Mouse (Mus musculus) heart, adult 8-10 months (tissue): ENCODE measurements around the gene Ap3m1. TPM values are rescaled to one million over a fixed set of nuclear protein-coding genes. Genes with fewer than 3 reads are reported as not detected.
A peak's percentile ranks its signal among the peaks of the same experiment; 100 is the strongest.

Experiments
- DNase-seq: peaks from one replicate; pipeline ENCODE4 v3.0.0; 2022; ENCODE audit warnings: low spot score
- total RNA-seq, 4 experiments: library from RNA; stranded (reverse); gene quantifications; 2 replicates each; pipeline ENCODE4 v1.2.4; 2022

Ap3m1 gene
- total RNA-seq, 4 experiments from 2014 or later: 50.5 to 59.8 (median 57.0) TPM

DNA sequence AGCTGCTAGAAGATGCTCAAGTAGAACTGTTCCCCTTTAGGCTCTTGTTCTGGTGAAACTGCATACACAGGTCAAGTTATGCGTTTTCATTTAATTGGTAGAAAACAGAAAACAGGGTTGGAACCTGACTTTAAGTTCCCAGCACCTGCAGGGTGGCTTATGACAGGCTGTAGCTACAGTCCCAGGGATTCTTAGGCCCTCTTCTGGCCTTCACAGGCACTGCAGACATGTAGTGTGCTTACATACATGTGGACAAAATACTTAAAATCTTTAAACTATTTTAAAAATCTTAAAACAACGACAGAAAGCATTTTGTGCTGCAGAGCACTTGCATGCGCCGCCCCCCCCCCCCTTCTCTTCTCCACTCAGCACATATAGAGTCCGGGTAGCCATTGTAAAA lies 17.3 kb upstream of the Ap3m1 start:
- DNase-seq: no peak

DNA sequence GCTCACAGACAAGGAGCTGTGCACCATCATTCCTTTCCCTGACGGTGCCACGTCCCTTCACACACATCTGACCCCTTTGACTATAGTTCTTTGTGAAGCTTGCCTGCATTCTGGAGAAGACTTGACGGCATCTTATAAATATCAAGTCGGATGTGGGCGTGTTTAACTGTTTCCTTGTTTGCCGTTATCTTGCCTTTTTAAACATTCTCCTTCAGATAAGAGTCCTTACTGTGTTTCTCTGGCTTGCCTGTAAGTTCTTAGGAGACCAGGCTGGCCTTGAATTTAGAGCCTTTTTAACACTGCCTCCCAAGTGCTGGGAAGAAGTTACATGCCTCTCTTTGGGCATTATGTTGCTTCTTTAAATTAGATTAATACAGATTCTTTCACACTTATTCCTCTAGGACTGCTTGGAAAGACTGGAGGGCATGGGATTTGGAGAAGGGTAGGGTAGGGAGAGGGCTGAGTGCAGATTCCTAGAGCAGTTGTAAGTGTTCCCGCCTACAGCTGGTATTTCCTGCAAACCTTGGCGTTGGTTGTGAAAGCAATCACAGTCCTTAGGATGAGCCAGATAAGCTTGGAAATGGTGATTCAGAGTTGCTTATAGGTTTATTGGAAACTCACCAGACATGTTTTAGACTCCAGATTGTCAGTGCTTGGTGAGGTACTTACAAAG lies 13.3 kb upstream of the Ap3m1 start:
- DNase-seq: no peak

DNA sequence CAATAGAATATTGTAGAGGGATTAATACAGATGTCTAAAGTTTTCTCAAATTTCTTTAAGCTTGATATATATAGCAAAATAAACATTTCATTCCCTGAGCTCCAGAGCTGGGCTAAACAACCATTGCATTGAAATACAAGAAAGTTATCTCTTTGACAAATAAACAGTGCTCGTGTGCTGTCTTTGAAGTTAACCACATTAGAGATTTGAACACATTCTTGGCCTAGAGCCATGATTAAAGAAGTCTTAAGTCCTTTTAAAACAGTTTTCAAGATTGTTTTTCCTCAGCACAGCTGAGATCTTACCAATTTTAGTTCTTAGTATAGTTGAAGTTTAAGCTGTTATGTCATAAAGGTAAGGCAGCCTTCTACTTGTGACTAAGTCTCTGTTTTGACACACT lies 12.0 kb upstream of the Ap3m1 start:
- no peak for DNase-seq

DNA sequence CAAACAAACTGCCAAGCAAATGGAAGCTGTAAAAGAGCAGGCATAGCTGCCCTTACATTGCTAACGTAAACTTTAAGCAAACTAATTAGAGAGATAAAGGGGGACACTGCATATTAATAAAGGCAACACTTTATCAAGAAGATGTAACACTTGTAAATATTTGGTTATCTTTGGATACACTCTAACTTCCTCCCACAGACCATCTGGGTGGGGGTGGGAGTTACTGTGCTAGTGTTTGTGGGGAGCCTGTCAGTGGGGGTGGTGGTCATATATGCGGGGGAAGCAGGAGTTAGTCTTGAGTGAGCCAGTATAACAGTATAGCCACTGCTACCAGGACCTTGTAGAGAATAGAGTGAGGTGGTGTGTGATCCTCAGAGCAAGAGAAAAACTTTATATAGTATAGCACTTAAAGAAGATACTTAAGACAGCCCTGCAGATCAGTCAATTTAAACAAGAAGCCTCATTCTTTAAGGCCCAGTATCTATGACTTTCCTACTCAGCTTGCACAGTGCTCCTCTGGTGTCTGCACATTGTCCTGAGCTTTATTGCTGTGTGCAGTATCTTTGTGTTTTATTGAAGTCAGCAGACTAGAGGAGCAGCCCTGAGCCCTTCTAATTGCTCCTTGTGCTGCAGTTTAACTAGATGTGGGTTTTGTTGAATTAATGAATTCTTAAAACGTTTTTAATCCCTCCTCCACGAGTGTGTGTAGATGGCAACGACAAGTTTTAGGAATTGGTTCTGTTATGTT lies 10.6 kb upstream of the Ap3m1 start:
- no peak for DNase-seq

DNA sequence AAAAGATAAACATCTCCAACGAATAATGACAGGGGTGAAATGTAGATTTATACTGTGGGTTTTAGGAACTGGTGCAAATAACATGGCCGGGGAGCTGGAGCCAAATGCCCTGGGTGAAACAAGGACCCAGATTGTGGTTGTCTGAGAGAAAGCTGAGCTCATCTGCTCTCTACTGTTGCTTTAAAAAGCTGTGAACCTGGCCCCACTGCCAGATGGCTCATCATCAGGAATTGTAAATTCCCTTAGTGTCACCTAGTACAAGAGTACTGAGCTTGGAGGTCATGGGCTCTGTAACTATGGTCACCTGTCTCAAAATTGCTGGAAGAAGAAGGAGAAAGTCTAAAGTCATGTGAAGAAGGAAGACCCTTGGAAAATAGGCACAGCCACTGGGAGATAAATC lies 6.7 kb upstream of the Ap3m1 start:
- peak; percentile 35 for DNase-seq

DNA sequence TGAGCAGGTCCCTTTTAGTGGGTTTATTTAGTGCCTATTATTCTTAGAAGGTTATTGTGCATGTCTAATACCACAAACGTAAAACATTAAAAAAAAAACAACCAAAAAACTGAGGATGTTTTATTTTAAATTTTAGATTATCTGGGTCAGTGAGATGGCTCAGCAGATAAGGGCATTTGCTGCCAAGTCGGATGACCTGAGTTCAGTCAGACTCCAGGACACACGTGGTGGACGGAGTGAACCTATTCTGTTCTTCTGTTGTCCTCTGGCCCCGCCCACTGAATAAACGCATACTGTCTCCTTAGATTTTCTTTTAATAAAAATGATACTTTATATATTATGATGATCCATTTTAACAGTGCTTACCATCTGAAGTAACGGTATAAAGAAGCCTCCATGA lies 1.3 kb upstream of the Ap3m1 start:
- DNase-seq: no peak

DNA sequence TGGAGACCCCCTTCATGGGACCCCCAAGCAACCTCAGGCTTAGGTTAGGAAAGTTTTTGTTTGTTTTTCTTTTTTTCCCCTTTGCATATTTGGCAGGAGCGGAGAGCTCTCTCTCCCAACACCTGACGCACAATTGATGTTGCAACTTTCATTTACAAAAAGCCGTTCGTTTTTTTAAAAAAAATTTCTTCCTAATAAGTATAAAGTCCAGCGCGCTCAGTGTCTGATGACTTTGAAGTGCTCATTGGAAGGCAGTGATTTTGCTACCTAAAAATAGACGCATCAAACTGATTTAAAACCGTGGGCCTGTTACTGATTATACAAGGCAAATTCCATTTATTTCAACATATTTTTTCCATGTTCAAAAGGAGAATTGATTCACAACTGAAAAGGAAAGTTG lies 843 bp upstream of the Ap3m1 start:
- DNase-seq: peak; percentile 28

DNA sequence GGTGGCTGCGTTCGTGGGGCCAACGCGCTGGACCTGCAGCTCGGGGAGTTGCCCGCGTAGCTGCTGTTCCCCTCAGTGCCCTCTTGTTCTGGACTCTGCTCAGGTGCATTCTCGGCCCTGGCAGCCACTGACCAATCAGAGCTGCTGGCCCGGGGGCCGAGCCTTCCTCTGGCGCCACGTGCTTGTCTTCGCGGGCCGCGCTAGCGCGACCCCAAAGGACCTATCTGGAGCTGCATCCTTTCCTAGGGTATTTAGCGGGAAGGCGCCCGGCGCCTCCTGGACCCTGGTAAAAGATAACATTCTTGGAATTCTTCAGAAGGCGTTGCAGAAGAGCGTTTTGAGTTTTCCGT lies 448 bp upstream of the Ap3m1 start:
- DNase-seq: peak; percentile 72

DNA sequence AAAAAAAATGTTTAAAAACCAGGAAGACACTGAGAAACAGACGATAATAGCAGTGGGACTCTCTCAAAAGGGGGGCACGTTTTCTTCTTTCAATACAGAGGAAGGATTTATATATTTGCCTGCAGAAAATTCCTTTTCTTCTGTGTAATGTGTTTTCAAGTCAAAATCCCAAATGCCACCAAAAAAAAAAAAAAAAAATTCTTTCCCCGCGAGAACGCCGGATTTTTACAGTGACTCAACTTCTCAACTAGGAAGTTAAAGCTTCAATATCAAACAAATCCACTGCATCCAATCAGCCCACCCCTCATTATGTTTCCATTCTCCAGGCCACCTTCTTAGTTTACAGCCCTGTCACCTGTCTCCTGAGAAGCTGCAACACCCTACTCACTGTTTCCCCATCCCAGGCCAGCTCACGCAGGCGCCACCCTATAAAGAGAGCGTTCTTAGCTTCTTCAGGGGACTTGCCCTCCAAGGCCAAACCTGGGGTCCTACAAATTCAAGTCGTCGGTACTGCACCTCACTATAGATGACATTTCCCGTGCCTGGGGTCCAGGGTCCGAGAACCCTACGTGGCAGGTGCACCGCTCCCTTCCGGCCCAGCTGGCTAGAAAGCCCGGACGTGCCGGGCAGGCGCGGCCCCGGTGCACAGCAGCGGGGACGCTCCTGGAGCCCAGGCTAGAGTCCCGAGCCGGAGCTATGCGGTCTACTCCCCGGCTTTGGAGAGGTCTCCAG lies 762 bp downstream of the Ap3m1 start:
- DNase-seq: no peak

DNA sequence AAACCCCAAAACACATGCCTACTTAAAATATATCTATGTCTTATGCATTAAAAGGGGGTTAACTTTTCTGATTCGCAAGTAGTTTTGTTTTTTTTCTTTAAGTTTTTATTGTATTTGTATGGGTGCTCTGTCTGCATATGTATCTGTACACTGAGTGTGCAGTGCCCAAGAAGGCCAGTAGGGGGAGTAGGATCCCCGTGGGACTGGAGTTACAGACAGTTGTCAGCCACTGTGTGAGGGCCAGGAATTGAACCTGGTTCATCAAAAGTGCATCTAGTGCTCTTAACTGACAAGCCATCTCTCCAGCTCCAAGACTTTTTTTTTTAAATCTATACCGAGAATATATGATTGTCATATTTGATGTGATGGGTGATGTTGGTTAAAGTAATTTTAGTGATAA lies 1.6 kb downstream of the Ap3m1 start:
- DNase-seq: no peak

DNA sequence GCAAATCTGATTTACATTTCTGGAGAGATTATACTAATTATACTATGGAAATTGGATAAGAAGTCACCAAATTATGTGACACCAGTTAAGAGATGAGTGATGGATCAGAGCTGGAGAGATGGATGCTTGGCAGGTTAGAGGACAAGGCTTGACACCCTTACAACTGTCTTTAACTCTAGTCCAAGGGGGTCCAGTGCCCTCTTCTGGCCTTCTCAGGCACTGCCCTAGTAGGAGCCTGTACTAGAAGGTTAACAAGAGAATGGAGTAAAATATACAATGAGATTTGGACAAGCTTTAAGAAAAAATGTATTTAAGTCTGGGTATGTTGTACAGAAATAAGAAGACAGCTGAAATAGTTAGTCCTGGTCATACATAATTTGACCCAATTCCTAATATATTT lies 3.4 kb downstream of the Ap3m1 start:
- peak; percentile 48 for DNase-seq

DNA sequence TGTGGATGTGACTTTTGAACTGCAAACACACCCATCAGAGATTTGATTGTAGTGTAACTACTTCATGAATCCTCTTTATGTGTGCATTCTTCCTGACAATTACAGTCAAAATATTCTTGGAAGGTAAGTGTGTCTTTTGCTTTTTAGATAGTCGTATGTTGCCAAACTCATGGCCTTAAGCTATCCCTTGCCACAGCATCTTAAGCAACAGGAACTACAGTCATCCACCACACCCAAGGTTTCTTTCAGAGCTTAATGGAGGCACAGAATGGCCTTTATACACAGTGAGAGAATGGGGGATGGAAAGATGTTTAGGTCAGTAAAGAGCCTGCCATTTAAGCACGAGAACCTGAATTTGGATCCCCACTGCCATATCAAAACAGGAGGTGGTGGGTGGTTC lies 4.5 kb downstream of the Ap3m1 start:
- no peak for DNase-seq

DNA sequence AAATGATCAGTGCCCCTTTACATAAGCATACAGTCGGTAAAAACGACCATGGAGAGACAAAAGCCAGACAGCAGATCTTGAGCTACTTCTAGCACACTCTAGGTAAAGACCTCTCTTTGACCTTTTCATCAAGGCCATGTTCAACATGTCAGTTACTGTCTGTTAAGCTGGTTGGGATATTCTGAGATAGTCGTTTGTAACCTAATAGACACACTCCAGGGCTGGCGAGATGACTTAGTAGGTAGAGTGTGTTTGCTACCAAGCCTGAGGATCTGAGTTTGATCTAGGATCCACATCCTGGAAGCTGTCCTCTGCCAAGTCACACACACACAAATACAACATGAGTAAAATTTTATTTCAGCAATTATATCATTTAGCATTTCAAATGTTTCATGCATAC lies 12.7 kb downstream of the Ap3m1 start:
- DNase-seq: no peak

DNA sequence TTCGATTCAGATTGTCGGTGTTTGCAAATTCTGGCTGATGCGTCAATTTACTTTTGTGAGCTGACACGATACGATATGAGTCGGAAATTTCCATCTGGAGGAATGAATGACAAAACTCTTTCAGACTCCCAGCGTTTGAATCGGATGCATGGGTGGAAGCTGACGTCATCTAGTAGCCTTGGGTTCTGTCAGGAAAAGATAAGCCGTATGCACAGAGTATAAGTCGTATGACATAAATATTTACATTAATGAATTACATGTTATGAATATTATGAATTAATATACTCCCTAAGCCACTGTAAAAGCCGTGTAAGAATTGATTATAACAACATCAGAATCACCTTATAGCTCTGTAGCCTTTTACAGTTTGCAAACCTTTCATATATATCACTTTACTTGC lies 13.2 kb downstream of the Ap3m1 start:
- DNase-seq: no peak

DNA sequence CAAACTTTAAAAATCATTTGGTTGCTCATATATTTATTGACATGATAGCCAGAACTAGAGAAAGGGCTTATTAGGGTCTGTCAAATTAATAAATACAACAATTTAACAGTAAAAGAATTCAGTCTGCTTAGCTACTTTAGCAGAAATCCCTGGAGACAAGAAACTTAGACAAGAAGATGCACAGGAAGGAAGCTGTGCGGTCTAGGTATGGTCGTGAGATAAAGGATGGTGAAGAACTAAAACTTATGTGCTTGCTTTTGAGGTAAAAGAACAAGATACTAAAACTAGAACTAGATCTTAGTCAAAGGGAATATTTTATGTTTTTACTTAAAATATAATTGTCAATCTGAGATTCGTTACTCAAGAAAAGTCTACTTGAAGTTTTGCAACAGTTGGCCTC lies 17.5 kb downstream of the Ap3m1 start:
- DNase-seq: no peak

DNA sequence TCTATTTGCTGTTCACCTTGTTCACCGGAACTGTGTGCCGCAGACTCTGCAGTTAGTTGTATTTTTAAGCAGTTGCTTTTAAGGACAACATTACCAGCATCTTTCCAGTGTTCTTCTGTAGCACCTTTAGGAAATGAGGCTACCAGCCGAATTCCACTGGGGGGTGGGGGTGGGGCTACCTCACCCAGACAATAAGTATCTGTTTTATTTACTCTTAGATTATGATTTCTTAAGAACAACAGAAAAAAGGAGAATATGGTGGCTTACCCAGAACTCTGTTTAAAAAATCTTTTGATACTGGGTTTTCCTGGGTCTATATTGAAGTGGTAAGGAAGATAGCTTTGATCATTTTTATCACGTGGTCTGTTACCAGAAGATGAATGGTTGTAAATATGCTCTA lies 18.0 kb downstream of the Ap3m1 start:
- no peak for DNase-seq

DNA sequence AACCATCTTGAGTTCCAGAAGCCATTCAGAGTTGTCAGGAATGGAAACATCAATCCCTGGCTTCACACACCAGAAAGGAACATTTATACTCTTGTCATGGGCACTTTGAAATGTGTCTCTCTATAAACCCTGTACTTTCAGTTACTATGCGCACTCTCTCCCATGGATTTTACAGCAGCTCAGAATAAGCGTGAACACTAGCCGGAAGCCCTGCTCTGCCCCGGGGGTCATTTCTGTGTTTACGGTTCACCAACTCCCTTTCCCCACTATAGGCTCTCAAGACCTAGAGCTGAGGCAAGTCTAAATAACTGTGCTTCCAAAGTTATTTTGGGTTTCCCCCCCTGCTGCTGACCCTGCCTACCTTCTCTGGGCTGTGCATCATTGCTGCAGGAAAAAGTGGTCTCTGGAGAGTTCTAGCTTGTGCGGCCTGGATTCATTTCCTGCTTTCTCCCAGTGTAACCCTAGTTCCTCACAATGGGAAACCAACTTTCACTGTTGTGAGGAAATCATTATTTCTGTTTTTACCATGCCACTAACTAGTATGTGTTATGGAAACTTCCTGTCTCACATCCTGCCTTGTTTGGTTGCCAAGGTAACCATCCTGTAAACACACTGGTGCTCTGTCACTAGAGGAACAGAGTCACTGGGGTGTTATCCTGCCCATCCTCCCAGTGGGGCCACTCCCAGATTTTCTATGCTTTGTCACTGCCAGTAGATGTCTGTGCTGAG lies 20.4 kb downstream of the Ap3m1 start:
- DNase-seq: peak; percentile 91

DNA sequence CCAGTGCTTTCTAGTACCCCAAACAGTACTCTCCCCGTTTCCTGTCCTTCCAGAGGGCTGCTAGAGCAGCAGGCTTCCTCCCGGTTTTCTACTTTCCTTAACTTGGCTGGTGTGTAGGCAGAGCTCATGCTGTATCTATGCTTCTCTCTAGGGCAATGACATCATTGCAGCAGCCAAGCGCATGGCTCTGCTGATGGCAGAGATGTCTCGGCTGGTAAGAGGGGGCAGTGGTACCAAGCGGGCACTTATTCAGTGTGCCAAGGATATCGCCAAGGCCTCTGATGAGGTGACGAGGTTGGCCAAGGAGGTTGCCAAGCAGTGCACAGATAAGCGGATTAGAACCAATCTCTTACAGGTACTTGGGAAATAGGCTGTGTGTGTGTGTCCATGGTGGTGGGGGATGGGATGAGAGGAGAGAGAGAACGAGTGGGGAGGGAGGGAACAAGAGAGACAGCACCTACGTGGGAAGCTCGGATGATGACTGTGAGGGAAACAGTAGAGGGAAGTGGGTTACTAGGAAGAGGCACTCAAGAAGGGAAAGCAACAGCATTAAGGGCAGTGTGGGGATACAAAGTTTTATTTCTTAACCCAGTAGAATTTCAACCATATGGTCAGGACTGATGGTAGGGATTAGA lies 23.2 kb downstream of the Ap3m1 start:
- DNase-seq: no peak

DNA sequence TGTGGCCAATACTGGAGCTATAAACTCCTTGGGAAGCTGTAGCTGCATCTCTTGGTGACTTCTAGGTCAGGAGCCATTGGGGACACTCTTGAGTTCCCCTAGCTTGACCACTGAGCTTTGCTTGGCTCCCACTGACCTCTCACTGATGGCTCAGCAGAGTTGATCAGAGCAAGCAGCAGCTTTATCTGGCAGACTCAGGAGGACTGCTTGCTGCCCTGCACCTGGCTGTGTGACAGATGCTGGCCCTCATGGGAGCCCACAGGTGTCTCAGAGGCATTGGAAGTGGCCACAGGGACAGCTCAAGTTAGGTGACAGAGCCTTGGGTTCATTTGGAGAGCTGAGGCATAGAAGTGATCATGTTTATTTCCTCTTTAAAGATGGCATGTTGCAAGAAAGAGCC lies 24.8 kb downstream of the Ap3m1 start:
- no peak for DNase-seq

DNA sequence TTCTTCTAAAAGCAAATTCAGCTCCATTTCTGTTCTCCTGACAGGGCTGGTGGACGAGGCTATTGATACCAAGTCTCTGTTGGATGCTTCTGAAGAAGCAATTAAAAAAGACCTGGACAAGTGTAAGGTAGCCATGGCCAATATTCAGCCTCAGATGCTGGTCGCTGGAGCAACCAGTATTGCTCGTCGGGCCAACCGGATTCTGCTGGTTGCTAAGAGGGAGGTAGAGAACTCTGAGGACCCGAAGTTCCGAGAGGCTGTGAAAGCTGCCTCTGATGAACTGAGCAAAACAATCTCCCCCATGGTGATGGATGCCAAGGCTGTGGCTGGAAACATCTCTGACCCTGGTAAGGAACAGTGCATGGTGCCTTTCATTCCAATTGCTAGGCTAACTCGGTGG lies 31.9 kb downstream of the Ap3m1 start:
- DNase-seq: no peak

DNA sequence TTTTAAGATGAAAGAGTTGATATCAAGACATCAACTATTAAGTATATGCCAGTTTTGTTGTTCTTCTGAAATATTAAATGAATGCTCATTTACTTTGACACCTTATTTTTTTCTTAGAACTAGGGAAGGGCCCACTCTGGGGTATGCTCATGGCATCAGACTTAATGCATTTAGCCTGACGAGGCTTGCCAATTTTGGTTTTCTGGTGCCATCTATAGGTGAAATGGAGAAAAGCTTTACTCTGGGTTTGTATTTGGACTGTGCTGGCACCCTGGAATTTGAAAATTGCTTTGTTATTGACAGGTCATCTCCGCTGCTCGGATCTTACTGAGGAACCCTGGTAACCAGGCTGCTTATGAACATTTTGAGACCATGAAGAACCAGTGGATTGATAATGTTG lies 33.3 kb downstream of the Ap3m1 start:
- DNase-seq: peak; percentile 38

DNA sequence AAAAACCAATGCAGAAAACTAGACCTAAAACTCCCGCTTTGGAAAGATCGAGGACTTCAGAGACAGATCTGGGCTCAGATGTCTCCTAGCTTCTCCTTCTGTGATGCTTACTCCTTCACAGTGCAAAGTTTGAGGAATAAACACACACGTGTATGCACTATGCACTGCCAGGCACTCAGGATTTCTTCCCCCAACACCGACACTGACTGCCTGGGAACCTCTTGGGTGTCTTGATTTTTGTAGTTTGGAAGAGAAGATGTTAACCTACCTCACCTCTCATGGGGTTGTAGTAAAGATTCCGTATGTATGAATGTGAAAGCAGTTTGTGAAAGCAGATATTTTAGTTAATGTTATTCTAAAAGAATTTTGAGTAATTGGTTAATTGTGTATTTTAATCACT lies 34.4 kb downstream of the Ap3m1 start:
- DNase-seq: no peak
